Mouse (Mus musculus) retina, postnatal 7 days (tissue): ENCODE results near the gene Ccdc66.

ENCODE experiments used
- DNase-seq: peaks from one replicate; pipeline ENCODE4 v3.0.0-alpha.2; 2012; ENCODE audit warnings: low read depth, low spot score

Ccdc66 gene

DNA sequence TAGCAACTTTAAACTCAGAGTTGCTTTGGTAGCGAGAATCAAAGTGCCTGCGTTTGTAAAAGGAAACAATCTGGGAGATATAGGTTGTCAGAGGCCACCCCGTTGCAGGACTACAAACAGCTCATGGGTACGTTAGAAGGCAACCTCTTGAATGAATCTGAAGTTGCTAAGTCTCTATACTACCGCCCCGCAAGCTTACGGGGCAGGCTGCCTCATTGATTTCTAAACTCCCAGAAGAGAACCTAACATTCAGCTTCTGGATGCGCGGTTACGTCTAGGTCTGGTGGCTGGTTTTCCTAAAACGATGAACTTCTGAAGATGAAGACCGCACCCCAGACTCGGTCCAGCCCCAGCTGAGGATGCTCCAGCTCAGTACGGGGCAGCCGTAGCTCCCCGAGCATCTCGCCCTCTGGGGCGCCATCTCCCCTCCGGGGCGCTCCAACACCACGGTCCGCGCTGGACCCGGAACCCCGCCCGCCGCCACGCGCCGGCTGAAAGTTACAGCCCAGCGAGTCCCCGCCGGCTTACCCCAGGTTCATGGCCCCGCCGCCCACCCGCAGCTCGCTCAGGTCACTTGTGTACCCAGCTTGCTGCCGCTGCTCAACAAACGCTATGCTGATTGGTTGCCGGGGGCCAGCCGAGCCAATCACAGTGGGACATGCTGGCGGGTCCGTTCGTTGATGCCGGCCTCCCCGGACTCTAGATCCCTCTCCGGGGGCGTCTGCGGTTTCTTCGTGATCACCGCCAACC lies at the start of gene Ccdc66:
TSS of gene Ccdc66 (minus strand) at position 567 of the 750 bp plus-strand sequence.
- peak; percentile 93 for DNase-seq

DNA sequence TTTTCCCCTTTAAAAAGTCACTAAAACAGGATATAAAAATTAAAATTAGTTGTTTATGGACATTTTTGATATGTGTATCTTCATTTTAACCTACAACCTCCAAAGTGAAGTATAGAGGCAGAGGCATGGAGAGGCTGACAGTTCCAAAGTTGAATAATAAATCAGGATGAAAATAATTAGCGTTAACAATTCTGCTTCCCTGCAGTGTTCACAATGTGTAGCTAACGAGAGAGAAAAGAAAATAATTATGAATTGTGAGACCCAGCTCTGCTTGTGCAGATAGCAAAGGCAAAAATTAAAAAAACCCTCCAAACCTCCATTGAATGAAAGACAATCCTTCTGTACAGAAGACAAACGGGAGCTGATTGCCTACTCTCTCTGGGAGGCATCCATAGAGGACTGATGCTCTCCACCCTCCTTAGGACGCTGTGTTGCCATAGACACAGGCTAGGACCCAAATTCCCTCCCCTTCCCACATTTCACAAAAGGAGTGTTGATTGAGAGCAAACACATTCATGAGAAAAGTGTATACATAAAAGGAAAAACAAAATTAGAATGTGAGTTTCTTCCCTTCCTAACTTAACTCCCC lies 35.7 kb upstream of the Ccdc66 start:
- DNase-seq, result no peak

DNA sequence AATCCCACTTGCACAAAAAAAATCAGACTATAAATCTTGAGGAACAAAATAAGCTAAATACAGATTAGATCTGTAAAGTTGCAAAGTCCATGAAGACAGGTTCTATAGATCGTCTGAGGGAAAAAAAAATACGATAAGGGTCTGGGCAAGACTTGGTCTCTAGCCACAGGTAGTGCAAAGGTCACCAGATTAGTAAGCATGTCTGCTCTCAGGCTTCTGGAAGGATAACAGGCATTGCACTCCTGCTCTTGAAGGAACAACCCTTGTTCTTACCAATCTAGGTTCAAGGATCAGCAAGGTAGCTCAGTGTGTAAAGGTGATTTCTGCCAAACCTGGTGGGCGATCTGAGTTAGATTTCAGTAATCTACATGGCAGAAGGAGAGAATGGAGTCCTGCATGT lies 28.2 kb upstream of the Ccdc66 start:
- no peak for DNase-seq

DNA sequence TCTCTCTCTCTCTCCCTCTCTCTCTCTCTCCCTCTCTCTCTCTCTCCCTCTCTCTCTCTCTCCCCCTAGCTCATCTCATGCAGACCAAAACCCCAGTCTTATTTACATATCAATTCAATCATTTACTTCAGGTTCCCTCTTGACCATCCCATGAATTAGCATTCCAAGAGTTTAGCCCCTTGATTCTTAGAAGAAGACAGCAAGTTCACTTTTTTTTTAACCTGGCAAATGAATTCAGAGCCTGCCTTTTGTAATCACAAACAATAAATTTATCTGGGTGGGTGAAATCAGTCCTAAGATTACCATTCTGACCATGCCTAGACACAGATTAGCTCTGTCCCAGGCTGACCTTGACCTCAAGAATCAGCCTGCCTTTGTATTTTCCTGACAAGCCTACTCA lies 16.3 kb upstream of the Ccdc66 start:
- no peak for DNase-seq

DNA sequence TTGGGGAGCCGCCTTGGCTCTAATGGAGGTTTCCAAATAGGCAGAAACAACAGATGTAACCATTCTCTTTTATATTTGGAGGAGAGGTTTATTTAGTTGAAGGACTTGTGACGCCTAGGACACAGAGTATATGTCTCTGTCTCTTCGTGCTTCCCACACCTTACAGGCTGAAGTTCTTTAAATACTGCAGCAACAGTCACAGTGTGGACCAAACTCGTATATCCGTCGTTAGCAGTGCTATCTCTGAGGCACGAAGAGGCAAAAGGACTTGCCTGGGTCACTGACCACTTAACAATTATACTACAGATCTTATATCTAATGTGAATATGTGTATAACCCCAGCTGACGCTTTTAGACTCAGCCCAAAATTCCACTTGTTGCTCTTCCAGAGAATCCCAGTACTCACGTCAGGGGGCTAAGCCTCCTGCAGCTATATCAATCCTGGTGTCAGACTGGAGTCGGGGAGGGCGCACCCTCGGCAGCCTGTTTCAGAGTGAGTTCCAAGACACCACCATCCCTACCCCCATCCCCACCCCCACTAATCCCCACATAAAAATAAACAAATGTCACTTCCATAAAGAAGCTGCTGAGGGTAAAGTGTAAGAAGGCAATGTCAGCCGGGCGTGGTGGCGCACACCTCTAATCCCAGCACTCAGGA lies 513 bp upstream of the Ccdc66 start:
- no peak for DNase-seq

DNA sequence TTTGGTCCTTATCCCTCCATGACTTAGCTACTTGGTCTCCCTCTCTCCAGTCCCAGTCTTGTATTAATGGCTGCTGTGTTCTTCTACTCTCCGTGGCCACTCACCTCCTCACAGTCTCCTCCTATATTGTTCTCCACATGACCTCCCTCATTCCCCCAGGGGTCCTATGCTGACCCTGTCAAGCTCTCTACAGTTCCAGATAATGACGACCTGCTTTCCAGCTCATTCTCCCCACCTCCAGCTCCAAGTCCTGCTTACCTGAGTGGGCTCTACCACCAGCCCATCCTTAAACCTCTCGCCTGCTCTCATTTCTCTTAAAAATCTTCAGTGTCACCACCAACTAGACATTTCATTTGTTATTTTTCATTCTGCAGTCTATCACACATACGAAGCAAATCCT lies 7.2 kb downstream of the Ccdc66 start:
- no peak for DNase-seq

DNA sequence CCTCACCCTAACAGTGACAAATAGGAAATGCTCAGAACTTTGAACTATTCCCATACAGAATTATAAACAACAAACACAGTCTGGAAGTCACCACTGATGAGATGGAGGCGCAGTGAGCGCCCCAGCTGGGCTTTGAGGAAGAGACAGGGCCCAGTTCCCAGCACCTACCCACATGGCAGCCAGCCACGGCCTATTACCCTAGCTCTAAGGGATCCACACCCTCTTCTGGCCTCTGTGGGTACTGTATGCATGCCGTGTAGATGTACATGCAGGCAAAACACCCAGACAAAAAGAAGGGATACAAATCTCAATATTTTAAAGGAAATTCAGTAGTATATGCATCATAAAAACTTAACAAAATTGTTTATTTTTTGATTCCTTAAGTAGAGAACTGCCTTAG lies 14.7 kb downstream of the Ccdc66 start:
- DNase-seq, result no peak

DNA sequence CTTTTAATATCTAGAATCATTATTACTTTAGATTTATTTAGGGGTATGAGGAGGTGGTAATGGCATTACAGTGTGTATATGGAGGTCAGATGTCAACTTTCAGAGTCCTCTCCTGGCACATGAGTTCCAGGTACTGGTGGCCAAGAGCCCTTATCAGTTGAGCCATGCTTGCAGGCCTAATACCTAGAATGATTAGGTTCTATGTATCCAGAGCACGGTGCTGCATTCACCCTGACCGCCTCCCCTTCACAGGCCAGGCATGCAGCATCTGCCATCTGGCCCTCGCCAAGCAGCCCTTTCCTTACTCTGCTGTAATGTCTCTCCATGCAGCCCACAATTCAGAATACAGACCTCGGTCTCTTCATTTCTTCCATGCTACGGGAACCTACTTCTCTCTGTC lies 16.9 kb downstream of the Ccdc66 start:
- no peak for DNase-seq

DNA sequence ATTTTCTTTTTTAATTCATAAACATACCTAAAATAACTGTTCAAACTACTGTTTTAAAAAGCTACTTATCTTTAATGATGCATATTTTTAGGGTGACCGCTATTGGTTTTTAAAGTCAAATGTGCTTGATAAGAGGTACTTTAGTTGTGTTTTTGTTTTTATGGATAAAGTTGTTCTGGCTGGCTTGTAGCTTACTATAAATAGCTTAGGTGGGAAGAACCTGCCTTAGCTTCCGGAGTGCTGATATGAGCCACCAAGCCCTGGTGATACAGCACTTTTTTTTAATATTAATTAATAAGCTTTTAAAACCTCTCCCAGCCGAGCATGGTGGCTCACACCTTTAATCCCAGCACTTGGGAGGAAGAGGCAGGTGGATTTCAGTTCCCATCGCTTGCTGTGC lies 61.3 kb downstream of the Ccdc66 start:
- DNase-seq, result no peak

DNA sequence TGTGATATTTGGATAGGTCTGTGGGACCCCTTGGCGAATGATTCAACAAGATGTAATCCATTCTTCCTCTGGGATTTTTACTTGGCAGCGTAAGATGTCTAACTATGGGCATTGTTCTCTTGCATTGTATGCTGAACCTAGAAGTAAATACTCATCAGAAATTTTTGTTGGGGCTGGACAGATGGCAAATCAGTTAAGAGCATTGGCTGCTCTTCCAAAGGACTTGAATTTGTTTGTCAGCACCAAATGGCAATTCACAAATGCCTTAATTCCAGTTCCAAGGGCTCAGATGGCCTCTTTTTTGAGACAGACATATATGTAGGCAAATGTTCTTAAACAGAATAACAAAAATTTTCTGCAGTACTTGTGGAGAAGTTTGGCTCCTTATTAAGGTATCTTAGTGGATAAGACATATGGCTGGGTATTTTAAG lies 63.4 kb downstream of the Ccdc66 start:
- DNase-seq, result no peak

DNA sequence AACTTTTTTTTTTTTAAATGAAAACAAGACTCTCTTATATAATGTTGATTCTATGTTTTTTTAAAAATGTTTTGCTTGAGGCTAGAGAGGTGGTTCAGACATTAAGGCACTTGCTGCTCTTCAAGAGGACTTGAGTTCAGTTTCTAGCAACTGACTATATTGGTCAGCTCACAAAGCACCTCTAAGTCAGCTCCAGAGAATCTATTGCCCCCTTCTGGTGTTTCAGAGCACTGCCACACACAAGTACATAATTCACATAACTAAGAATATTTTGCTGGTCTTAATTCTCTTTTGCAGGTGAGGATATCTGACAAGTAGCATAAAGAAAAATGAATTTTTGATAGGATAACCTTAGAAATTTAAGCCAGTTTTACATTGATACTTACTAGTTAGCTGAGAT lies 67.3 kb downstream of the Ccdc66 start:
- DNase-seq, result no peak

DNA sequence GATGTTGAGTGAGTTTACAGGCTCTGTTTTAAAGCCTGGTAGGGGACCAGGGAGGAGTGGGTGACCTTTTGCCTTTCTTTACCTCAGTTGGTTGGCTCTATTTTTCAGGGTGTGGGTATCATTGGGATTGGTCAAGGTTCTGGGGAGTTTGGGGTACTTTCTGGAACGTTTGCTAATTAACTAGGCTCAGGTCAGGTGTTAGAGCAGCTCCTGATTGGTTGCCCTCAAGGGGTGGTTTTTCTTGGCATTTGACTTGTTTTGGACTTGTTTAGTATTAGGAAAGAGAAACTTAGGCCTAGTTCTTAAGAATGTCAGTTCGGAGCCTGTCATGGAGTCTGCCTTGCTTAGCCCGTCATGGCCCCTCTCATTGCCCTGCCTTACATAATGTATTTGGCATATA lies 71.4 kb downstream of the Ccdc66 start:
- no peak for DNase-seq

DNA sequence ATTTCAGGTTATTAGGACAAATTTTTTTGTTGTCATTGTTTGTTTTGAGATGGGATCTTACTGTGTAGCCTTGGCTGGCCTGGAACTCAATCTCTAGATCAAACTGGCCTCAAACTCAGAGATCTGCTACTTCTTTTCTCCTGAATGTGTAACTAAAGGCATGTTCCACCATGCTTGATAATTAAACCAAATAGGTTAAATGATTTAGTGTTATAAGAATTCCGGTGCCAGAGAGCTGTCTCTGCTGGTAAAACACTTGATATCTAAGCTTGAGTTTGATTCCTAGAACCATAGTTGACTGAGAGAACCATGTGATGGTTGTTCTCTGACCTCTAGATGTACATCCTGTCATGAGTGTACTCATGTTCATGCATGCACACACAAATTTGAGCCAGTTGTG lies 72.1 kb downstream of the Ccdc66 start:
- no peak for DNase-seq

DNA sequence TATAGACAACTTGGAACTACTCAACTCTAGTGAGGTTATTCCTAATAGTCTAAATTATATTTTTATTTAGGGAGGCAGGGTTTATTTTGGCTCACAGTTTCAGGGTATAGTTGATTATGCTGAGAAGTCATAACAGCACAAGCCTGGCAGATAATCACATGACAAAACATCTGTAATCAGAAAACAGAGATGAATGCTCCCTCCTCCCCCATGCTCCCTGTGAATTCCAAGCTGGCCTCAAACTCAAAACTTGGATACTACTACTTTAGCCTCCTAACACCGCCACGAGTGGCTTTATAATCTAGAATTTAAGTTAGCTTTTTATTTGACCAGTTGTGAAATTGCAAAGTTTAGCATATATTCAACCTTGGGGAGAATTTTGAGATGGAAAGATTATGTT lies 76.2 kb downstream of the Ccdc66 start:
- DNase-seq, result no peak
